Mouse (Mus musculus): ENCODE measurements at regions not wholly inside any gene's neighbourhood (a gene's known extent, or its start where the extent isn't known, plus 50 kb on each side); places are given as distances from the start of the nearest gene placed in this dataset.

- TF ChIP-seq FOSL1 (IDR thresholded peaks at IDR 0.05; ENCODE audit: insufficient read depth, low read length, poor library complexity, severe bottlenecking): no peak
- TF ChIP-seq CEBPB (IDR thresholded peaks at IDR 0.05; ENCODE audit: low read depth): no peak
- no peak for TF ChIP-seq MYOG (IDR thresholded peaks at IDR 0.05; ENCODE audit: control insufficient read depth, extremely low read depth, insufficient read length)
- no peak for TF ChIP-seq MYOD1 (IDR thresholded peaks at IDR 0.05; ENCODE audit: control insufficient read depth, insufficient read length, low read depth)
- TF ChIP-seq CTCF (IDR thresholded peaks at IDR 0.05; ENCODE audit: control insufficient read depth, insufficient read depth, insufficient read length): no peak
- no peak for TF ChIP-seq MAX (IDR thresholded peaks at IDR 0.05)
- no peak for TF ChIP-seq USF1 (IDR thresholded peaks at IDR 0.05; ENCODE audit: low read depth)
- Histone ChIP-seq H3K36me3 (ENCODE audit: control insufficient read depth, insufficient read depth) (no peaks in the 10 kb centered on the region), H3K27me3 (ENCODE audit: control insufficient read depth, insufficient read depth, insufficient read length) (no peaks in the 10 kb centered on the region), H3ac (ENCODE audit: control insufficient read depth, insufficient read length, low read depth) (no peak overlapping the region), H3K79me3 (ENCODE audit: low read depth) (no peaks in the 10 kb centered on the region), H3K79me2 (ENCODE audit: control insufficient read depth, insufficient read depth) (no peaks in the 10 kb centered on the region), H3K4me3 (ENCODE audit: insufficient read depth, poor library complexity, severe bottlenecking) (no peak overlapping the region)
These were observed 76.3 kb upstream of the Hk2 start for GRCm38 (mm10) chr6:82850556-82850955.

GRCm38 (mm10) chr6:82847598-82847997 lies 73.3 kb upstream of the Hk2 start:
- Histone ChIP-seq H3K79me3 (ENCODE audit: low read depth) (no peaks in the 10 kb centered on the region), H3K4me3 (ENCODE audit: insufficient read depth, poor library complexity, severe bottlenecking) (no peak overlapping the region), H3ac (ENCODE audit: control insufficient read depth, insufficient read length, low read depth) (no peak overlapping the region), H3K27me3 (ENCODE audit: control insufficient read depth, insufficient read depth, insufficient read length) (no peaks in the 10 kb centered on the region), H3K79me2 (ENCODE audit: control insufficient read depth, insufficient read depth) (no peaks in the 10 kb centered on the region), H3K36me3 (ENCODE audit: control insufficient read depth, insufficient read depth) (no peaks in the 10 kb centered on the region)
- no peak for TF ChIP-seq FOSL1 (IDR thresholded peaks at IDR 0.05; ENCODE audit: insufficient read depth, low read length, poor library complexity, severe bottlenecking)
- TF ChIP-seq MAX (IDR thresholded peaks at IDR 0.05): no peak
- TF ChIP-seq USF1 (IDR thresholded peaks at IDR 0.05; ENCODE audit: low read depth): no peak
- no peak for TF ChIP-seq MYOG (IDR thresholded peaks at IDR 0.05; ENCODE audit: control insufficient read depth, extremely low read depth, insufficient read length)
- TF ChIP-seq CEBPB (IDR thresholded peaks at IDR 0.05; ENCODE audit: low read depth): no peak
- TF ChIP-seq CTCF (IDR thresholded peaks at IDR 0.05; ENCODE audit: control insufficient read depth, insufficient read depth, insufficient read length): no peak
- TF ChIP-seq MYOD1 (IDR thresholded peaks at IDR 0.05; ENCODE audit: control insufficient read depth, insufficient read length, low read depth): no peak

- TF ChIP-seq MYOG (IDR thresholded peaks at IDR 0.05; ENCODE audit: control insufficient read depth, extremely low read depth, insufficient read length): no peak
- TF ChIP-seq MYOD1 (IDR thresholded peaks at IDR 0.05; ENCODE audit: control insufficient read depth, insufficient read length, low read depth): no peak
- TF ChIP-seq CEBPB (IDR thresholded peaks at IDR 0.05; ENCODE audit: low read depth): no peak
- no peak for TF ChIP-seq FOSL1 (IDR thresholded peaks at IDR 0.05; ENCODE audit: insufficient read depth, low read length, poor library complexity, severe bottlenecking)
- no peak for TF ChIP-seq CTCF (IDR thresholded peaks at IDR 0.05; ENCODE audit: control insufficient read depth, insufficient read depth, insufficient read length)
- no peak for TF ChIP-seq MAX (IDR thresholded peaks at IDR 0.05)
- no peak for TF ChIP-seq USF1 (IDR thresholded peaks at IDR 0.05; ENCODE audit: low read depth)
These were observed 72.4 kb upstream of the Hk2 start for GRCm38 (mm10) chr6:82846587-82847150.

GRCm38 (mm10) chr6:82844432-82844831 lies 70.2 kb upstream of the Hk2 start:
- H3K79me3 ChIP-seq (ENCODE audit: low read depth): no peaks in the 10 kb centered on the region
- H3K79me2 ChIP-seq (ENCODE audit: control insufficient read depth, insufficient read depth): no peaks in the 10 kb centered on the region
- H3K4me3 ChIP-seq (ENCODE audit: insufficient read depth, poor library complexity, severe bottlenecking): no peak overlapping the region
- H3K27me3 ChIP-seq (ENCODE audit: control insufficient read depth, insufficient read depth, insufficient read length): no peaks in the 10 kb centered on the region
- H3K36me3 ChIP-seq (ENCODE audit: control insufficient read depth, insufficient read depth): no peaks in the 10 kb centered on the region
- TF ChIP-seq CEBPB (IDR thresholded peaks at IDR 0.05; ENCODE audit: low read depth) (no peak), CTCF (IDR thresholded peaks at IDR 0.05; ENCODE audit: control insufficient read depth, insufficient read depth, insufficient read length) (no peak), MYOD1 (IDR thresholded peaks at IDR 0.05; ENCODE audit: control insufficient read depth, insufficient read length, low read depth) (no peak), FOSL1 (IDR thresholded peaks at IDR 0.05; ENCODE audit: insufficient read depth, low read length, poor library complexity, severe bottlenecking) (no peak), USF1 (IDR thresholded peaks at IDR 0.05; ENCODE audit: low read depth) (no peak), MYOG (IDR thresholded peaks at IDR 0.05; ENCODE audit: control insufficient read depth, extremely low read depth, insufficient read length) (no peak)
- no peak overlapping the region for H3ac ChIP-seq (ENCODE audit: control insufficient read depth, insufficient read length, low read depth)

More at GRCm38 (mm10) chr6:82846587-82847150, 72.4 kb upstream of the Hk2 start:
- Histone ChIP-seq H3K79me2 (ENCODE audit: control insufficient read depth, insufficient read depth) (no peaks in the 10 kb centered on the region), H3K4me3 (ENCODE audit: insufficient read depth, poor library complexity, severe bottlenecking) (no peak overlapping the region), H3K79me3 (ENCODE audit: low read depth) (no peaks in the 10 kb centered on the region), H3K36me3 (ENCODE audit: control insufficient read depth, insufficient read depth) (no peaks in the 10 kb centered on the region), H3K27me3 (ENCODE audit: control insufficient read depth, insufficient read depth, insufficient read length) (no peaks in the 10 kb centered on the region), H3ac (ENCODE audit: control insufficient read depth, insufficient read length, low read depth) (no peak overlapping the region)

- H3K79me3 ChIP-seq (ENCODE audit: low read depth): no peaks in the 10 kb centered on the region
- no peaks in the 10 kb centered on the region for H3K27me3 ChIP-seq (ENCODE audit: control insufficient read depth, insufficient read depth, insufficient read length)
These were observed 69.6 kb upstream of the Hk2 start for GRCm38 (mm10) chr6:82843881-82844280.

More at GRCm38 (mm10) chr6:82843881-82844280, 69.6 kb upstream of the Hk2 start:
- no peaks in the 10 kb centered on the region for H3K79me2 ChIP-seq (ENCODE audit: control insufficient read depth, insufficient read depth)
- TF ChIP-seq USF1 (IDR thresholded peaks at IDR 0.05; ENCODE audit: low read depth): no peak
- TF ChIP-seq MAX (IDR thresholded peaks at IDR 0.05): no peak
- TF ChIP-seq CTCF (IDR thresholded peaks at IDR 0.05; ENCODE audit: control insufficient read depth, insufficient read depth, insufficient read length): no peak
- no peak for TF ChIP-seq FOSL1 (IDR thresholded peaks at IDR 0.05; ENCODE audit: insufficient read depth, low read length, poor library complexity, severe bottlenecking)
- TF ChIP-seq MYOG (IDR thresholded peaks at IDR 0.05; ENCODE audit: control insufficient read depth, extremely low read depth, insufficient read length): no peak
- TF ChIP-seq MYOD1 (IDR thresholded peaks at IDR 0.05; ENCODE audit: control insufficient read depth, insufficient read length, low read depth): no peak
- TF ChIP-seq CEBPB (IDR thresholded peaks at IDR 0.05; ENCODE audit: low read depth): no peak
- no peak overlapping the region for H3K4me3 ChIP-seq (ENCODE audit: insufficient read depth, poor library complexity, severe bottlenecking)
- H3ac ChIP-seq (ENCODE audit: control insufficient read depth, insufficient read length, low read depth): no peak overlapping the region
- H3K36me3 ChIP-seq (ENCODE audit: control insufficient read depth, insufficient read depth): no peaks in the 10 kb centered on the region

Data from C2C12 (cell line).